Mouse (Mus musculus) adrenal gland (tissue): ENCODE data around the gene Tnfsfm13.
"Not testable (repeated sequence)": the region's sequence is repeated elsewhere in the genome, so short reads cannot be mapped to it uniquely, and the experiment has no call there.

Source experiments
- intact Hi-C: fragments of 180-260 bp; cut with DNase I; formaldehyde crosslinking; loops from one replicate; pipeline ENCODE4 v1.15.1; 2025

Gene Tnfsfm13

DNA sequence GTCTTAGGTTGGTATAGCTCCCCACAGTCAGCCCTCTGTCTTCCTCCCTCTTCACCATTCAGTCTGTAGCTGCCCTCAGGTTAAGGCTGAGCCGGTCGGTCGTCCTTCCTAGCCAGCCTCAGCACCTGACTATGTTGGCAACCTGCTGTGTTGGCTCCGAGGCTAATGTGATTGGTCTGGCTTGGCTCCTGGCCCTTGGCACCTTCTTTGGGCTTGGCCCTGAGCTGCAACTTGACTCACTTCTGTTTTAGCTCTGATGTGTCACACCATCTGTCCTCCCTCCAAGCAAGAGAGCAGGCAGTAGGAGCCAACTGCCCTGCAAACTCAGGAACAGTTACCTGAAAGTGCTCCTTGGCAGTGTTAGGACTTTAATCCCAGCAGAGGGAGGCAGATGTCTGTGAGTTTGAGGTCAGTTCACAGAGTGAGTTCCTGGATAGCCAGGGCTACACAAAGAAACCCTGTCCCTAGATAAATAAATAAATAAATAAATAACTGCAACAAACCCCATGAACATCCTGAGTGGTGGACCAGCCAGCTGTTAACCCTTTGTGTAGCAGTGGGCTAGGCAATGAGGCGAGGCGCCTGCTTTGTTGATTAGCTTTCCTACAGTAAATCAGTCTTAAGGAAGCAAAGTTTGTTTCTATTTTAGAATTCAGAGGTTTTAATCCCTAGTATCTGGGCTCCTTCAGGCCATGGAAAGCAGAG, 11.0 kb upstream of the Tnfsfm13 start:
- intact Hi-C loops, result no loop called here

DNA sequence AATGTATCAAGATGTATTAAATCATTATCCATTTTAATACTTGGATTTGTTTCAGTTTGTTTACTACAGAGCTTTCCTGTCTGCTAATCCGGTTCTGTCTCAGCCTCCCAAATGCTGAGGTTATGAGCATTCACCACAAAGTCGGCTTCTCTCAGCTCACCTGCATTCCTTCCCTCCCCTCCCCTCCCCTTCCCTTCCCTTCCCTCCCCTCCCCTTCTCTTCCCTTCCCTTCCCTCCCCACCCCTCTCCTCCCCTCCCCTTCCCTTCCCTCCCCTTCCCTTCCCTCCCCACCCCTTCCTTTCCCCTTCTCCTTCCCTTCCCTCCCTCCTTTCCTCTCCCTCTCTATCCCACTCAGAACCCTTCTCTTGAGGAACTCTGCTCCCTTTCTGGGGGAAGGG, 8.7 kb upstream of the Tnfsfm13 start:
- intact Hi-C loops, result no loop called here

DNA sequence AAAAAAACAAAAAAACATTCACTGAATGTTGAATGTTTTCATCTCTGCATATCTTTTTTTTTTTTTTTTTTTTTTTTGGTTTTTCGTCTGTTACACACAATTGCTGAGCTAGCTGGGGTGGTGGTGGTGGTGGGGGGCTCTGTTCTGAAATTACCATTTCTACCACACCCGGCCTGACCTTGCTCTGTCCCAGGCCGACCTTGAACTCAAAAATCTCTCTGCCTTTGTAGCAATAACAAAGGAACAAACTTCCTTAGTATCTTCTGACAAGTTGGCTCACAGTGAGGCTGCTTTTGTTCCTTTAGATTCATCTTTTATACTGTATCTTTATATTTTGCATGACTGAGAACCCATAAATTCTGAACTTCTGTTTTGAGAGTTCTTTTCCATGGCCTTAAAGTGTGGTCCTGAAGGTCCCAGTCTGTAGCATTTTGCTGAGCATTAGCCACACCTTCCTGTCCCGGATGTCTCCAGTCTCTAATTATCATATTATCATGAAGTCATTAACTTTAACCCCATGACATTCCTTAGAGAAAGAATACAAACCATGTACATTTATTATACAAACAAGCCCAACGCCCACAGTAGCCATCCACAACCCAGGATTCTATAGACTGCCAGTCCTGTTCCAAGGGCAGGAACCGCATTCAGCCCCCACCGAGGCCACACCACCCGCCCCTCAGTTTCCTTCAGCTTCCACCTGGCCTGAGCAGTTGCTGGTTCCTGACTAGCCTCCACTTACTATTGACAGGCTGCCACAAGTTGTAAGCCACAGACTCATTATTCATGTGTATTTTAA, 8.1 kb upstream of the Tnfsfm13 start:
- intact Hi-C loops, result no loop called here

DNA sequence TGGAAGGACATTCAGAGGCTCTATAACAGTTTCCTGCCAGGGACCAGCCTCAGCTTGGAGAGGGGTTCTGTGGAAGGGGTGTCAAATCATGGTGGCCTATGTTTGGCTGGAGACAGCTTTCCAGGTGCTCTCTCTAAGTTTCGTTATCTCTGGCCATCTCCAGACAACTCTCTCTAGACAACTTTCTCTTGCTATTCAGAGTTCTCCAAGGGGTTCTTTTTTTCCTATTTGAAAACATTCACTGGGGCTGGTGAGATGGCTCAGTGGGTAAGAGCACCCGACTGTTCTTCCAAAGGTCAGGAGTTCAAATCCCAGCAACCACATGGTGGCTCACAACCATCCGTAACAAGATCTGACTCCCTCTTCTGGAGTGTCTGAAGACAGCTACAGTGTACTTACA, 7.5 kb upstream of the Tnfsfm13 start:
- intact Hi-C loops, result not testable (repeated sequence)

DNA sequence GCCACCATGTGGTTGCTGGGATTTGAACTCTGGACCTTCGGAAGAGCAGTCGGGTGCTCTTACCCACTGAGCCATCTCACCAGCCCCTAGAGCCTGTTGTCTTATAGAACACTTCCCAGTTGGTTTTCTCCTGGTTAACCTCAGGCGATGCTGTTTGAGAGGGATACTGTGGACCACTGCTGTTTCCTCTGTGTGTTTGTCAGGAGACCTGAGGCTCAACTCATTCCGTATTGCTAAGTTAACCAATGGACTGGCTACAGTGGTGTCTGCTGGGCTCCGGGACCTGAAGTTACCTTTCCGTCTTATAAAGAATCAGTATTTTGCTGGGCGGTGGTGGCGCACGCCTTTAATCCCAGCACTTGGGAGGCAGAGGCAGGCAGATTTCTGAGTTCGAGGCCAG, 7.0 kb upstream of the Tnfsfm13 start:
- intact Hi-C loops, result not testable (repeated sequence)

DNA sequence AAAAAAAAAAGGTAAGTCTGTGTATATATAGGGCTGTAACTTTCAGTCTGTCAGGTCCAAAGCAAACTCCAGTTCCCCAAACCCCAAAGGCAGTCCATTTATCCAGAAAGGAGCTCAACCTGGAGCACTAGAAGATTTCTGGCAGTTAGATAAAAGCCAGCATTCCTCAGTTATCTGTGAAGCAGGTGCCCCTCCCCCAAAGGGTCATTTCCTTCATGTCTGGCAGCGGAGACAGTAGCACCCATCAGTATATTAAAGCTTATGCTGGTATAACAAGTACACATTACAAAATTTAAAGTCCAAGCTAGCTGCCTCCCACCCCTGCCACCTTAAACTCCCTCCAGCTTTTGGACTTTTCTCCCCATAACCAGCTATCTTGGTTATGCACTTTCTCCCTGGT, 3.7 kb upstream of the Tnfsfm13 start:
- intact Hi-C loops, result no loop called here

DNA sequence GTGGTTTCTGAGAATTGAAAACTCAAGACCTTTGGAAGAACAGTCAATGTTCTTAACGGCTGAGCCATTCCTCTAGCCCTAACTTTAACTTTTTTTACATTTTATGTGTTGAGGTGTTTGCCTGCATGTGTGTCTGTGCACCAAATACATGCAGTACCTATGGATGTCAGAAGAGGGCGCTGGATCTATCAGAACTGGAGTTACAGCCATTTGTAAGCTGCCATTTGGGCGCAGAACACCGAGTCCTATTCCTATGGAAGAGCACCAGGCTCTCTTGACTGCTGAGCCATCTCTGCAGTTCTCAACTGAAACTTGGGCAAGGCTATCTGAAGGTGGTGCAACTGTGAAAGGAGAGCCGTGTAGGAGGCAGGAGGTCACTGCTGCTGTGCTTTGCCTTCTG, 2.7 kb upstream of the Tnfsfm13 start:
- intact Hi-C loops, result no loop called here

DNA sequence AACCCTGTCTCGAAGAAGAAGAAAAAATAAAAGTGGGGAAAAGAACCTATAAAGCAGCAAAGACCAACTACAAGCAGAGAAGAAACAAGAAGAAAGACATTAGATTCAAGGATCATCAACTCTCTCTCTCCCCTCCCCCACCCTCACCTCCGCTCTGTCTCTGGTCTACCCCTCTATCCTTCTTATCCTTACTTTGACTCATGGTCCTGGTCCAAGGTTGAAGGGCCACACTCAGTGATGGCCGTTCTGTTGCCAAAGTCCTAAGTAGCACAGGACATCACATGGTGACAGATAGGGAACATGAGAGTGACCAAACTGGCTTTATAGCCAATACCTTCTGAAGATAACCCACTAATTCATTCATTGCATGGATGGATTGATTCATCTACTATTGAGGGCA, 1.5 kb upstream of the Tnfsfm13 start:
- intact Hi-C loops, result no loop called here

DNA sequence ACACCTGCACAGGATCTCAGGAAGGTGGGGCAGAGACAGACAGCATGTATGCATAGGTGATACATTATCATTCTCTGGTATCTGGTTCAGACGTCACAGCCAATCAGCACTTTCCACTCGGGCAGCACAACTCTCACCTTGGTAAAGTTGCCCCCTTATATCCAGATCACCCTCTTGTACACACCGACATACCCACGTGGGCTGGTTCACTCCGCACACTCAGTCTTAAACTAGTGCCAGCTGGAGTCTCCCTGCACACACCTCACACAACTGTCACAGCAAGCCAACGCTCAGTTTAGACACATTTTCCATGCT, 895 bp downstream of the Tnfsfm13 start:
- intact Hi-C loops, result no loop called here

DNA sequence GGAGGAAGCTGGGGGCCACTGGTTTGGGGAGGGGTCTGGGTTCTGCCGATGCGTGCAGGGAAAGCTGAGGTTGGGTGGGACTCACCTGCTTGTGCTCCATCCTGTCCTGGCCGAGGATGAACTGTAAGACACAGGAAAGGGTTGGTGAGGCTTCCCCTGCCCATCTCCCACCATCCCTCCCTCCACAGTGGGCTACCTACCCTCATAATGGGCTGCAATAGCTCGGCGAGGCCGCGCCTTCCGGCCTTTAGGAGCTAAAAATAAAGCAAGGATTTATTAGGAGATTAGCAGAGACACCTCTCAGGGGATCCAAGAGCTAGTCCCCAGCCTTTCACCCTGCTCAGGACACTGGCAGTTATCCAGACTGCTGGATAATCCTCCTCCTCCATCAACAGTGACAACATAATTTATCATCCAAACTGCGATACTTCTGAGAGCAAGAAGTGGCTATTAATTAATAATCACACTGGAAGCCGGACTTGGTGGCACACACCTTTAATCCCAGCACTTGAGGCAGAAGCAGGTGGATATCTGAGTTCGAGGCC, 2.4 kb downstream of the Tnfsfm13 start:
- intact Hi-C loops, result no loop called here

DNA sequence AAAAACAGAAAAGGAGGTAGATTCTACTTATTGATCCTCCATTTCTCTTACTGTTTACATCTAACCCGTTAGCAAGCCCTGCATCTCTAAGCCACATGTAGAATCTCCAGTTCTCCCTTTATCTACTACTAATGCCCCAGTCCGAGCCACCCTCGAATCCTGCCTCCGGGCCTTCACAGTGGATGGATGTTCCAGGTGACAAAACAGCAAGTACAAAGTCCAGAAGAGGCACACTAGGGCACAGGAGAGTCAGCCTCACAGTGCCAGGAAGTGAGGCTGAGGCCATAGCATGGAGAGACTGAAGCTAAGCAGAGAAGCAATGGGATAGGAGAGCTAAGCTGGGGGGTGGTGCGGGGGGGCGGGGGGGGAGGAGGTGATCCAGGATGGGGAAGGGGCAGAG, 3.0 kb downstream of the Tnfsfm13 start:
- intact Hi-C loops, result no loop called here

DNA sequence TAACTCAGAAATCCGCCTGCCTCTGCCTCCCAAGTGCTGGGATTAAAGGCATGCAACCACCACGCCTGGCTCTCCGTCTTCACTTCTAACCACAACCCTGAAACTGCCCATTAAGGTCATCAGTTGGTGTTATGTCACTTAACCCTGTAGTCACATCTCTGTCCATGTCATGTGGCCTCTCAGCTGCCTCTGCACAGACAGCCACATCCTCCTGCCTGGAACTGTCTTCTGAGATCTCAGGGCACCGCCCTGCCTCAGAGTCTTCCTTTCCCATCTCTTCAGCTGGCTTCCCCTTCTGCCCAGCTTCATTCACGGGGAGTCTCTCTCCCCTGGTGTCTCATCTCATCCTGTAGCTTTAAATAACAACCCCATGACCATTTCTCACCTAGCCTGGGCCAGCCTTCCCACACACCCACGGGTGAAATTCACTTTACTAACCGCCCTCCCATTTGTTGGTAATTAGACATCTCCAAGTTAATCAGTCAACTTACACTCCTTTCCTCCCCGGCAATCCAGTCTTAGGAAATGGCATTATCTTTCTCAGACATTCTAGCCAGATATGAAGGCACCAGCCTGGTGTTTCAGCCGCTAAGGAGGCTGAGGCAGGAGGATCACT, 3.6 kb downstream of the Tnfsfm13 start:
- intact Hi-C loops, result no loop called here

DNA sequence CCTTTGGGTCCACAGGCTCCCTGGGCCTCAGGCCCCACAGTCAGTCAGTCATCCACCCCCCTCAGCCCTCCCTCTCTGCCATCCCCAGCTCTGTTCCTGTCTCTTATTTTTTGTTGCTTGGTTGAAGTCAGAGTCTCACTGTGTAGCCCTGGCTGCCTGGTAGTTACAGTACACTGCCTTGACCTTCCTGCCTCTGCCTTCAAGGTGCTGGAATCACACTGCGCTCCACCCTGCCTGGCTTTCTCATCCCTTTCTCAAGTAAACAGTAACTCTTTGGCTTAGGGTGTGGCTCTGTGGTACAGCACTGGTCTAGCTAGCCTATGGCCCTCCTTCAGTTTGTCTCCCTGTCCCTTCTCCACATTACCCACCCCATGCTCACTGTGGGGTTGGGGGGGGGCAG, 6.0 kb downstream of the Tnfsfm13 start:
- intact Hi-C loops, result no loop called here

DNA sequence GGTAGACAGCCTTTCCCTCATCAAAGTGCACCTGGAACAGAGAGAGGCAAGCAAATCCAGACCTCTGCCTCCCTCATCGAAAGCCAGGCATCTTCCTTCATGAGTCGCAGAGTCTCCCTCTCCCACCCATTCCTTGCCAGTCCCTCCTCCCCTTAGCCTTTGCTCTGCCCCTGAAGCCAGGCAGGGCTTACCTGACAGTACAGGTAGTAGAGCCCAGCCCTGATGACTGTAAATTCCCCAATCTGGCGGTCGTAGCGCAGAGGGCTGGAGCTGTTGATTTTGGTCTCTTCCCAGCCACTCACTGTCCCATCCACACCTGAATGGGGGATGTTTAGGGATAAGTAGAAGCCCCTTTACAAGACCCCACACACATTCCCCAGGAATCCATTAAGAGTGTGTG, 8.8 kb downstream of the Tnfsfm13 start:
- intact Hi-C loops, result no loop called here

DNA sequence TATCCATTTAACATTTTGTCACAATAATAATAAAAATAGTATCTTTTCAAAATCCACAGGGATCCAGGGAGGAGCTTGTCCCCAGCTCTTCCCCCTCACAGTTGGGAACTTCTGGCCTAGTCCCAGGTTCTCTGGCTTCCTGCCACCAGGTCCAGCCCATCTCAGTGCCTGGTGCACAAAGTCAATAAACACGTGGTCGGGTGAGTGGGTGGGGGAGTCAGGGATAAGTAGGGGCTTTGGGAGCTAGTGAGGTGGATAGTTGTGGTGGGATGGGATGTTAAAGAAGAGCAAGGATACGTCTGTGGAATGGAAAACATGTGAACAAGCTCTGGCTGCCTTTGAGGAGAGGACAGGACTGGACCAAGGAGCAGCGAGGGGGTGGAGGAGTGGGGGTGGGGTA, 9.5 kb downstream of the Tnfsfm13 start:
- intact Hi-C loops, result no loop called here

DNA sequence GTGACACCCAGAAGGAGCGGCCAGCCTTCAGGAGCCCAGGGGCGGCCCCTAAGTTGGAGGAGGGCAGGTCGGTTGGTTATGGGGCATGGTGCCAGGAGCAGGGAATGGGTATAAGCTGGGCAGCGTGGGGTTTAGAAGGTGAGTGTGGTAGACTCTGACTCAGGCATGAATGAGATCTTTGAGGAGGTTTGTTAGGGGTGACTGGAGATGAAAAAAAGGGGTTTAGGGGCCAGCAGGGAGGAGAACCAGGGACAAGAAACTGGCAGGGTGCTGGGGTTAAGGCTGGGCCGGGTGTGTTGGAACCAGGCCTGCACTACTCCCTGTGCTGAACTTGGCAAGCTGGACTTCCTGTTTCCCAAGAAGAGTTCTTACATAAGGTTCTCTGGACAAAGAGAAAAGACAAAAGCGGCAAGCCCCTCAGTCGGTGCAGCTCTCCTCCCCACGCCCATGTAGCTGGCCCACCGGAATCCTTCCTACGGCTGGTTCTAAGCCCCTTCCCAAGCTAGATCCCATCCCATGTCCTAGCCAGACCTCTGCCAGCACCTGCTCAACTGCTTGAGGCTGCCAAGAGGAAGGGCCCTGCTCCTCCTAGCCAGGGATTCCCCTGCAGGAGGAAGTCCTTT, 10.3 kb downstream of the Tnfsfm13 start, which contains the start of gene Tnfsf13:
TSS of gene Tnfsf13 (minus strand) at position 259 of the 623 bp plus-strand sequence.
- intact Hi-C loops, result no loop called here

DNA sequence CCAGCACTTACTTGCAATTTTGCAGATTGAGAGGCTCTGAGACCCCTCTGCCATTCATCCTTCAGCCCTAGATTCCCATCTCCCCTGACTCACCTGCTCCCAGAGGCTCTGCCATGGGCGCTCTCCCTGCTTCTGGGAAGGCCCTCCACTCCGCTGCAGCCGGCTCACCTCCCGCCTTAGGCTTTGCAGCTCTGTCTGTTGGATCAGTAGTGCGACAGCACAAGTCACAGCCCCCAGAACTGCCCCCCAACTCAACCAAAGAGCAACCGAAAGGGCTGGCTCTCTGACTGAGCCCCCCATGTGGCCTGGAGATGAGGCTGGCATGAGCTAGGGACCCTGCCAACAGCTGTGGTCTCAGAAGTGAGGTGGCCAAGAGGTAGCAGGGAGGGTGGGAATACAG, 11.0 kb downstream of the Tnfsfm13 start:
- intact Hi-C loops, result loop anchor here (5.0 kb wide), 1 partner anchor 67 kb away; no protein-coding TSS in a partner anchor

DNA sequence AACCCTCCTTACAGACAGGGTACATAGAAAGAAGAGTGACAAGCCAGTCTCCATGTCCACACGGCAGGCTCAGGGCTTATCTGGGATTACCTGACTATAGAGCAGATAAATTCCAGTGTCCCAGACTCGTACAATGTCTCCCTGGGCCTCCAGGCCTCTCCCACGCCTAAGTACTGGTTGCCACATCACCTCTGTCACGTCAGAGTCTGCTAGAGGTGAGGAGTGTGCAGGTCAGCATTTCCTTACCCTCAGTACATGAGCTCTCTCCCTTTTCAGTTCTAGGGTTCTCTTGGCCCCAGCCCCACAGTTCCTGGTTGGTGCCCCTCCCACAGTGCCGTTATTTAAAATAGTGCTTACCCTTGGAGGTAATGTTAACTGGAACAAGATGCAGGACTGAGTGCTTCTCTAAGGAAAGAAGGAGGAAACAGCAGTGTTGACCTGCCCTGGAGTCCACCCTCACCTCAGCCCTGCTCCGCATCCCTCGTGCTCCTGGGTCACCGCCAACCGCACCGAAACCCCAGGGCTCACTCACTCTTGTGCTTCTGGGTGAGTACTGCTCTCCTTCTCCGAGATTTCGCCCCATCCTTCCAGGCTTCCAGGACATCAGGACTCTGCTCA, 11.7 kb downstream of the Tnfsfm13 start:
- intact Hi-C loops, result loop anchor here (5.0 kb wide), 1 partner anchor 68 kb away; no protein-coding TSS in a partner anchor

DNA sequence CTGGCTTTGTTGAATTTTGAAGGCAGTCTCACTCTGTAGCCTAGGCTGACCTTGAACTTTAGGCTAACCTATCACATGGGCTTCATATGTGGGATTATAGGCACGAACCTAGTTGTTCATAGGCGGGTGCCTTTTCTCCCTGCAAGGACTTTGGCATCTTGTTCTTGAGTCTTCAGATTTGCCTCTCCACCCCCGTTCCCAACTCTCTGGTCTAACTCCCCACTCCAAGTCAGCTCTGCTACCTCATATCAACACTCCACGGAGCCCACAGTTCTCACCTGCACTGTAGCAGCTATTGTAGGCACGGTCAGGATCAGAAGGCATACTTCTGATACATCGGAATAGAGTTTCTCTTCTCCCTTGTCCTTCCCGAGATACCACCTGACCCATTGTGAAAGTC, 12.3 kb downstream of the Tnfsfm13 start:
- intact Hi-C loops, result loop anchor here (2.0 to 5.0 kb wide), 2 partner anchors 31 to 69 kb away; no protein-coding TSS in a partner anchor

DNA sequence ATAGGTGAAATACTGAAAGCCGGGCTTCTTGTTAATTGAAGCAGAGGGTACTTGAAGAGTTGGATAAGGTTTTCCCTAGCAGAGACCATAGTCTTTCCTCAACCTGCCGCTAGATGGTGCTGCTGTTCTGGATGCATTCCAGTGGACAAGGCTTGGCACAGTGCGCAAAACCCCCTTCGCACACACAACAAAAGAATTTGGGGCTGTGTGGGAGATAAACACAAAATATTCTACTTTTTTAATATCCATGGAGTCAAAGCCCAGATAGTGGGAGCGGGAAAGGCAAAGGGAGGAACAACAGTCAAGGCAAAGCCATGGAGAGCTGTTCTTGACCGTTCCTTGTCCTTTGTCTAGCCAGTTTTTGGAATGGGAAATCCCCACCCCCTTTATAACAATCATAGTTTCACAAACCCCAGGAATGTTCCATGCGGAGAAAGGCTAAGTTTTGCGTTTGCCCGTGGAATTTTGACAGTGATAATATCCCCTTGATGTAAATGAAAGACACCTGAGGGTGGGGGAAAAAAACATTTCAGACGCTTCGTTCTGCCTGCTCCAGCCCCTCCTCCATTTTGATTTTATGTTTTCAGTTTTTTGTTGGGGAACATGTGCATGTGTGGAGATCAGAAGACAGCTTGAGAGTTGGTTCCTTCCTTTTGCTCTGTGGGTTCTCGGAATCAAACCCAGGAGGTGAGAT, 12.9 kb downstream of the Tnfsfm13 start:
- intact Hi-C loops, result loop anchor here (2.0 to 5.0 kb wide), 2 partner anchors 32 to 69 kb away; no protein-coding TSS in a partner anchor
